Mouse (Mus musculus) hindbrain, embryonic 13.5 days (tissue): ENCODE results near the gene Setd1b. TPM values are rescaled to one million over a fixed set of nuclear protein-coding genes. Genes with fewer than 3 reads are reported as not detected.
A peak's percentile ranks its signal among the peaks of the same experiment; 100 is the strongest.

Experiments
- ATAC-seq: fragments of 200-750 bp; cut with Nextera tagmentation; 2 replicates; pipeline ENCODE4 v1.8.0; 2017; ENCODE audit warnings: moderate TSS enrichment; ENCODE audit not compliant: low FRiP score
- H3K27ac ChIP-seq: fragments of 300-500 bp; sonication (generic); 2 replicates; pipeline ENCODE4 v1.5.1; 2015; ENCODE audit warnings: inconsistent platforms, mild to moderate bottlenecking, moderate library complexity
- H3K27me3 ChIP-seq: fragments of 300-500 bp; sonication (generic); 2 replicates; pipeline ENCODE4 v1.6.1; 2015; ENCODE audit warnings: mild to moderate bottlenecking, inconsistent platforms
- H3K36me3 ChIP-seq: fragments of 300-500 bp; sonication (generic); 2 replicates; pipeline ENCODE4 v1.6.1; 2015; ENCODE audit warnings: mild to moderate bottlenecking, inconsistent platforms
- H3K4me1 ChIP-seq: fragments of 300-500 bp; sonication (generic); replicated peaks from 2 replicates; pipeline ENCODE4 v1.6.1; 2015; ENCODE audit warnings: inconsistent platforms
- H3K4me2 ChIP-seq: fragments of 300-500 bp; sonication (generic); 2 replicates; pipeline ENCODE4 v1.6.1; 2015; ENCODE audit warnings: inconsistent platforms, mild to moderate bottlenecking, moderate library complexity
- H3K4me3 ChIP-seq: fragments of 300-500 bp; sonication (generic); 2 replicates; pipeline ENCODE4 v1.5.1; 2015; ENCODE audit warnings: mild to moderate bottlenecking, inconsistent platforms
- H3K9ac ChIP-seq: fragments of 300-500 bp; sonication (generic); 2 replicates; pipeline ENCODE4 v1.6.1; 2015; ENCODE audit warnings: mild to moderate bottlenecking, inconsistent platforms
- H3K9me3 ChIP-seq: fragments of 300-500 bp; sonication (generic); 2 replicates; pipeline ENCODE4 v1.6.1; 2016; ENCODE audit warnings: inconsistent platforms
- WGBS: fragments of 180-500 bp; shearing (Covaris S2); methylation state at CpG from one replicate; pipeline ENCODE4 v1.1.7; 2015; 5-methylcytosine and 5-hydroxymethylcytosine counted together
- polyA plus RNA-seq: library from polyadenylated mRNA; unstranded; fragments of >200 nt; fragmentation: Nextera tagmentation; extraction: Ambion mirVana; gene quantifications from 2 replicates; pipeline ENCODE4 v1.2.1, GENCODE M21; 2015

The Setd1b gene
- 12.9 and 13.1 TPM in 2 replicates for polyA plus RNA-seq

DNA sequence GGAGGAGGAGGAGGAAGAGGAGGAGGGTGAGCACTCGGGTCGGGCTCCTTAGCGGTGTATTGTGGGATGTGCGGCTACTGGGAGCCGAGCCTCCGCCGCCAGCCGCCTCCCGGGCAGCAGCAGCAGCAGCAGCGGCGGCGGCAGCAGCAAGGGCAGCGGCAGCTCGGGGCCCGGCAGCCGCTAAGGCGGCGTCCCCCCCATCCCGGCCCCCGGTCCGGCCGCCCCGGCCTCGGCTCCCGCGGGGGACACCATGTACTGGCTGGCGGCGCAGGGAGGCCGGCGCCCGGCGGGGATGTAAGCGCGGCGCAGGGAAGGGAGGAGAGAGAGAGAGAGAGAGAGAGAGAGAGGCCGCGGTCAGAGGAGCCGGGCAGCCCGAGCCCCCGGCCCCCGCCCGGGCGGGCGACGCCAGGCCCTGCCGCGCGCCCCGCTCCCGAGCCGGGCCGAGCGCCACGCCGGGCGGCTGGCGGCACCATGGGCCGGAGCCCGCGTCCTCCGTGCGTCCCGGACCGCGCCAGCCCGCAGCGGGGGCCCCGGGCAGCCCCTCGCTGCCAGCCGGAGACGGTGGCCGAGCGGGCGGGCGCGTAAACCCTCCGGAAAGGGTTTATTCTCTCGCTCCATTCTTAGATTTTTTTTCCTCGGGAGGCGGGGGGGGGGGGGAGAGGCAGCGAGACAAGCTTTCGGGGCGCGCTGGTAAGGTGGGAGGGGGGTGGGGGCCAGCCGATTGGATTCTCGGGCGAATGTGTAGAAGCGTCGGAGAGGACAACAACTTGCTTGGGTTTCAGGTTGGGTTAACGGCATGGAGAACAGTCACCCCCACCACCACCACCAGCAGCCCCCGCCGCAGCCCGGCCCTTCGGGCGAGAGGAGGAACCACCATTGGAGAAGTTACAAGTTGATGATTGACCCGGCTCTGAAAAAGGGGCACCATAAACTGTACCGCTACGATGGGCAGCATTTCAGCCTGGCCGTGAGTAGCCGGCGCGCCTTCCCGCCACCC is at the start of gene Setd1b:
Gene Setd1b (plus strand): TSS at position 33 of the 997 bp plus-strand sequence.
- peak within 1 kb of the TSS; percentile 76 for H3K4me3 ChIP-seq
- peaks cover 51% of the 10 kb centered on the region for H3K4me1 ChIP-seq
- no peaks in the 10 kb centered on the region for H3K27me3 ChIP-seq
- H3K4me2 ChIP-seq, result peak within 1 kb of the TSS; percentile 100
- WGBS, result 1% methylated on average over 65 of the region's 103 CpGs
- H3K27ac ChIP-seq, result peak within 1 kb of the TSS; percentile 100
- H3K9ac ChIP-seq, result peak within 1 kb of the TSS; percentile 100
- H3K9me3 ChIP-seq, result no peaks in the 10 kb centered on the region
- no peak for ATAC-seq
- H3K36me3 ChIP-seq, result peaks cover 13% of the 10 kb centered on the region

DNA sequence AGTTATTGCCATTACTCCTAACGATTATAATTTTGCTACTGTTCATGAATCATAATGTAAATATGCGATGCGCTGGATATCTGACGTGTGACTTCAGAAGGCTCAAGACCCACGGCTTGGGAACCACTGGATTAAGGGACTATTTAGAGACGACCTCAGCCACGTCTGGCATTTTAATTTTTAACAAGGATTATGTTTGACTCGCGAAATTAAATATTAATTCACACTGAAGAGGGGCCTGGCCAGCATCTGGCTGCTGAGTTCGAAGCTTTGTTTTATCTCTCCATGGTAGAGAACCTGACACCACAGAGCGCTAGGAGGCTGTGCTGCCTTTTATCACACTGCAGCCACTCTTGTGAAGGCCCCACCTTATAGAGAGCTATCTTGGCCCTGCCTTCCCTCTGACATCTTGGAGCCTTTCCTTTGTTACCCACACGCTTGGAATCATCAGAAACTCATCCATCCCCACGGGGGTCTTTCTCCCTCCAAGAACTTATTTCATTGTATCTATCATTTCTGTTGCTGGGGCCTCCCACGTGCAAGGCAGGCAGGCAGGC is 48.8 kb upstream of the Setd1b start:
- H3K36me3 ChIP-seq, result 0 out of 2 replicates have a peak, but pooled peaks cover 5% of the 10 kb centered on the region
- H3K4me3 ChIP-seq, result no peak overlapping the region
- H3K27ac ChIP-seq, result peak overlapping the region; percentile 5; the same call in 1 of the 2 replicates
- peaks cover 5% of the 10 kb centered on the region; the same call in 1 of the 2 replicates for H3K4me1 ChIP-seq
- H3K9ac ChIP-seq, result no peak overlapping the region
- no peak for ATAC-seq
- no peaks in the 10 kb centered on the region for H3K9me3 ChIP-seq
- H3K4me2 ChIP-seq, result no peak overlapping the region
- WGBS, result 76% methylated on average over 14 of the region's 14 CpGs
- H3K27me3 ChIP-seq, result no peaks in the 10 kb centered on the region

DNA sequence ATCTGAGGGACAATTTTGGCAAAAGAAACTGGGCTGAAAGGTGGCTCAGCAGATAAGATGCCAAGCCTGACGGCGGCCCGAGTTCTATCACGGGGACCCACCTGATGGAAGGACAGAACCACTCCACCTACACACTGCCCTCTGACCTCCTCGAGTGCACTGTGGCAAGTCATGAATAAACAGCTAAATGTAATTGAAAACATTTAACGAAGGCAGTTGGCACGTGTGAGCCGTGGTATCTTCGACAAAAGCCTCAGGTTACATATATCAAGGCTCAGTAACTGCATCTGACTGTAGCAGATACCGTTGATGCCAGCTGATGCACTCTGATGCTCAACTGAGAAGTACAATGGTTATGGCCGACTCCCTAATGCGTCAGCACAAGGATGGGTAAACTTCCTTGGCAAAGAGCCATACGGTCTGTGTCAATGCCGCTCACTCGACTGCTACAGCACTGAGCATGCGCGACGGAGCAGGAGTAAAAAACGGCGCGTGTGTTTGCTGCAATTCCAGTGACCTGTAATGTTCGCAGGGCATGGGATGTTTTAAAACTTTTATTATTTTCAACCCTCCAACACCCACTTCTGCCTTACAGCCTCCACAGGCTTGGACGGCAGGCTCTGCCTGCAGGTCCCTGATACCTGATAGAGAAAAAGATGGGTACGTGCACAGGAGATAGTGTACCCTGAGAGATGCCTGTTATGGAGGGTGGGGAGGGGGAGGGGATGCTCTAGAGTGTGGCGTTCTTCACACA is 47.6 kb upstream of the Setd1b start:
- H3K36me3 ChIP-seq, result peaks cover 7% of the 10 kb centered on the region; the same call in 1 of the 2 replicates
- peaks cover 5% of the 10 kb centered on the region; the same call in 1 of the 2 replicates for H3K4me1 ChIP-seq
- WGBS, result 80% methylated on average over 25 of the region's 25 CpGs
- H3K9ac ChIP-seq, result no peak overlapping the region
- H3K27ac ChIP-seq, result no peak overlapping the region
- H3K27me3 ChIP-seq, result no peaks in the 10 kb centered on the region
- no peak overlapping the region for H3K4me3 ChIP-seq
- 0 out of 2 replicates have a peak, but pooled peaks have one; percentile 43 for ATAC-seq
- H3K4me2 ChIP-seq, result no peak overlapping the region
- H3K9me3 ChIP-seq, result no peaks in the 10 kb centered on the region

DNA sequence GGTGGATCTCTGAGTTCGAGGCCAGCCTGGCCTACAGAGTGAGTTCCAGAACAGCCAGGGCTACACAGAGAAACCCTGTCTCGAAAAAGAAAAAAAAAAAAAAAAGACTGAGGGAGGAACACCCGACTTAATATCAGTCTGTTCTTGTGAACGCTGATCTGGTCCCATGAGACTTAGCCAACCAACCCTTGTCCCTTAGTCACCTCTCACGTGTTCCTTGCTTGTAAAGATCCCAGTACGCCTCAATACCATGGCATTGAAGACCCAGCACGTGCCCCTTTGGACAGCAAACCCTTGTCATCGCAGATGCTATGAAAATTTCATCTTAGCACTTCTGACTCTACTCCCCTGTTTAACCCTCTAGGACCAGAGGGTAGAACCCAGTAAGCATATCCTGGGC is 45.7 kb upstream of the Setd1b start:
- Histone ChIP-seq H3K4me1 (peaks cover 5% of the 10 kb centered on the region; the same call in 1 of the 2 replicates), H3K27me3 (no peaks in the 10 kb centered on the region), H3K9ac (no peak overlapping the region), H3K4me3 (no peak overlapping the region), H3K9me3 (no peaks in the 10 kb centered on the region), H3K4me2 (no peak overlapping the region), H3K27ac (no peak overlapping the region), H3K36me3 (peaks cover 12% of the 10 kb centered on the region)
- no peak for ATAC-seq
- WGBS, result 93% methylated on average over 8 of the region's 8 CpGs

DNA sequence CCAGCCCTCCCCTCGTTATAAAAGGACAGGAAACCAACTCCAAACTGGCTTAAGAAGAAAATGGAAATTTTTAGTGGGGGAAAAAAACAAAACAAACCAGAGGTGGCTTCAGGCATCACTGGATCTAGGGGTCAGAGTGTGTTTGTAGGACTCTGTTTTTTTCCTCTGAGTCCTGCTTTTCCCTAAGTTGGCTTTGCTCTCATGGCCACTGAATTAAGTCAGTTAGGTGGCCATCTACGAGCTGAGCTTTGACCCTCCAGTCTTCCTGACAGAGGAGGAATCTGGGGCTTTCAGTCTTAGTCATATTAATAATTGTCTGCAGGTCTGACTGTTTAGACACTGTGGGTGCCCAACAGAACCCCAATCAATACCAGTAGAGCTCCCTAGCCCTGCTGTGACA is 43.5 kb upstream of the Setd1b start:
- Histone ChIP-seq H3K4me3 (no peak overlapping the region), H3K9me3 (no peaks in the 10 kb centered on the region), H3K4me2 (no peak overlapping the region), H3K27ac (no peak overlapping the region), H3K27me3 (no peaks in the 10 kb centered on the region), H3K4me1 (peaks cover 12% of the 10 kb centered on the region; the same call in 1 of the 2 replicates), H3K9ac (no peak overlapping the region), H3K36me3 (peaks cover 16% of the 10 kb centered on the region)
- no peak for ATAC-seq
- WGBS, result 87% methylated on average over 2 of the region's 2 CpGs

DNA sequence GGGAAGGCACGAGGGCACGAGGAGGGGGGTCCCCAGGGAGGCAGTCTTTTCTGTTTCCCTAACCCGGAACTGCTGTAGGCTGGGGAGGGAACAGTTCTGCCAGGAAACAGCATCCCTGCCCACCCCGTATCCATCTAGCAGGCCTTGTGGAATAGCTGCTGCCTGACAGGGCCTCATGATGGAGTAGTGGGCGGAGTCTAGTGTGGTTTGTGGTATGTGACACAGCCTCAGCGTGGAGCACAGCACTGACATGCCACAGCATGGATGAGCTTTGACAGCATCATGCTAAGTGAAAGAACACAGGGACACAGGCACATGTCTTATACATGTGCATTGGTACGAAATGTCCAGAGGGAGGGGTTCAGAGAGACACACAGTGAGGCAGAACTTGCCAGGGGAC is 39.6 kb upstream of the Setd1b start:
- ATAC-seq, result no peak
- Histone ChIP-seq H3K27ac (no peak overlapping the region), H3K27me3 (no peaks in the 10 kb centered on the region), H3K4me3 (no peak overlapping the region), H3K9ac (no peak overlapping the region), H3K4me2 (no peak overlapping the region), H3K9me3 (no peaks in the 10 kb centered on the region), H3K4me1 (0 out of 2 replicates have a peak, but pooled peaks cover 6% of the 10 kb centered on the region), H3K36me3 (peaks cover 19% of the 10 kb centered on the region)
- 56% methylated on average over 7 of the region's 7 CpGs for WGBS

DNA sequence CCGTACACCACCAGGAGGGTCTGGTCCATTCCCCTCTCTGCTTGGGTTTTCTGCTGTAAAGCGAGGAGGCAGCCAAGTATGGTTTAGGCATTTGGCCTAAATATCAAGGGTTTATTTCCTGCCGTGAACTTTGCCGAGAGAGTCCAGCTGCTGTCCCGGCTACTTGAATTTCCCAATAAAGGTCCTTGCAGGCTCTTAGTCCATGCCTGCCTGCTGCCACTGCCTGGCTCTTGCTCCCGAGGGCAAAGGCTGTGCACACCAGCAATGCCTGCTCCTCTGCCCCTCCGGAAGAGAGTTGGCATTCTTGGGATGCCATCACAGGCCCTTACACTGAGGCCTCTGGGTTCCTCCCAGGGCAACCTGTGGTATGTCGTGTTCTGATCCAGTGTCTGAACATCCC is 38.4 kb upstream of the Setd1b start:
- H3K9ac ChIP-seq, result no peak overlapping the region
- no peaks in the 10 kb centered on the region for H3K9me3 ChIP-seq
- H3K4me2 ChIP-seq, result no peak overlapping the region
- H3K27me3 ChIP-seq, result no peaks in the 10 kb centered on the region
- no peak overlapping the region for H3K4me3 ChIP-seq
- 75% methylated on average over 8 of the region's 8 CpGs for WGBS
- ATAC-seq, result no peak
- H3K27ac ChIP-seq, result no peak overlapping the region
- H3K36me3 ChIP-seq, result peaks cover 19% of the 10 kb centered on the region
- 0 out of 2 replicates have a peak, but pooled peaks cover 6% of the 10 kb centered on the region for H3K4me1 ChIP-seq

DNA sequence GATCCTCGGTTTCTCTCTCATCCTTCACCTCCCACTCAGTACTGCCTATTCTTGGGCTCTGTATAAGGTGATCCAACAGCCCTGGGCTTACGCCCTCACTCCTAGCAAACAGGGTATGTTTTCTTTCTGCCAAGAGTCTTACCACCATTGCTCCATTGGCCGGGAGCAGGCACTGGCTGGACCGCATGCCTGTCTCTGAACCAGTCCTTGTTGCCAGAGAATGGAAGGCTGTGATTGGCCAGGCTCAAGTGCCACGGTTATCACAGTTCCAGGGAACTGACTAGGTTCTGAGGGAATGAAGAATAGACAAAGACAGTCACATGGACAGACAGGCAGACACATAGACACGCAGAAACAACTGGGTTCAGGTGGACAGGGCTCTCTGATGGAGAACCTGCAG is 37.2 kb upstream of the Setd1b start:
- Histone ChIP-seq H3K27ac (no peak overlapping the region), H3K4me3 (no peak overlapping the region), H3K9me3 (no peaks in the 10 kb centered on the region), H3K4me1 (peaks cover 16% of the 10 kb centered on the region), H3K9ac (no peak overlapping the region), H3K27me3 (no peaks in the 10 kb centered on the region), H3K36me3 (peaks cover 13% of the 10 kb centered on the region), H3K4me2 (no peak overlapping the region)
- 81% methylated on average over 6 of the region's 6 CpGs for WGBS
- ATAC-seq, result no peak

DNA sequence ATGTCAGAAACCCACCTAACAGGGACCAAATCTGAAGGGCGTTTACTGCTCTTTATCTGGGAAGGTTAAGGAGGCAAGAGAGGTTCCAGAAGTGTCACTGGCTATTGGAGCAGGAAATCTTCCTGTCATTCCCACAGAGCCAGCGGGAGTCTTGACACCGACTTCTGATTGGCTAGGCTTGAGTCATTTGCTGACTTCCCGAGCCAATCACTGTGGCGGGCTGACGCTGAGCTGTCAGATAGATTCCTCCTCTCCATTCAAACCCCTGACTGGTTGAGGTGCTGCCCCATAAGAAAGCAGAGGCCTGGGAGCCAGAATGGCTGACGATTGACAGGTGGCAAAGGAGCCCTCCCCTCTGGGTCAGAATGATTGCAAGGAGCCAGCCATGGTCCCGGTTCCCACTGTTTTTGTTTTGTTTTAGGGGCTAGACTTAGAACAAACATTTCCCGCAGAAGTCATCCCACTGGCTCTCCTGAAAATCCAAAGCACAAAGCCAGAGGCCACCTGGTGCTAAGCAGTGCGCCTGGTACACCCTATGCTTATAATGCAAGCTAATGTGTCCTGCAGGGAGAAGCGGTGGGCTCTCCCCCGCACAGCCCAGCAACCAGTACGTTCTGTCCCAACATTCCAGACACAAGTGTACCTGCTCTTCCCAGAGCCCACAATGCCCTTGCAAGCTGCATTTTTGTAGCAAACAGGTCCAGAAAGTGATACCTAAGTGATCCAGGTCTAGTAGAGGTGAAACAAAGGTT is 32.4 kb upstream of the Setd1b start:
- ATAC-seq, result 0 out of 2 replicates have a peak, but pooled peaks have one; percentile 65
- H3K4me2 ChIP-seq, result peak overlapping the region; percentile 32
- peaks cover 30% of the 10 kb centered on the region for H3K4me1 ChIP-seq
- H3K27me3 ChIP-seq, result 0 out of 2 replicates have a peak, but pooled peaks cover 4% of the 10 kb centered on the region
- H3K4me3 ChIP-seq, result no peak overlapping the region
- peak overlapping the region; percentile 85 for H3K27ac ChIP-seq
- 28% methylated on average over 13 of the region's 13 CpGs for WGBS
- 0 out of 2 replicates have a peak overlapping the region, but pooled peaks have one; percentile 35 for H3K9ac ChIP-seq
- no peaks in the 10 kb centered on the region for H3K36me3 ChIP-seq
- no peaks in the 10 kb centered on the region for H3K9me3 ChIP-seq

DNA sequence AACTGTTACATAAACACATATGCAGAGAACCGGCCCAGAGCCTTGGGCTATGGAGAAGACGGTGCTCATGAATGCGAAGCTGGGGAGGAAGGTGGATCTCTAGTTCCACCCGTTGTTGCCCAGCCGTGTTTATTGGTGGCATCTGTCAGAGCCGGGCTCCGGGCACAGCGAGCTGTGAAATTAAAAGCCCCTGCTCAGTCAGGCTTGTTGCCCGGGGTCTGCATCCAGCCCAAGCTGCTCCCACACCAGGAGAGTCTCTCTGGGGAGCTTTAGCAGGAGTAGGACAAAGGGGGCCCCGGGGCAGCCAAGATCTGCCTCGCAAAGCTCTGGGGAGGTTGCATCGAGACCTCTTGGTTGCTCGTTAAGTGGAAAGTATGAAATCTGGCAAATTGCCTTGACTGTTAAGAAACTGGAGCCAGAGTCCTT is 31.7 kb upstream of the Setd1b start:
- peak overlapping the region; percentile 35; the same call in 1 of the 2 replicates for H3K9ac ChIP-seq
- 0 out of 2 replicates have a peak, but pooled peaks cover 4% of the 10 kb centered on the region for H3K27me3 ChIP-seq
- peaks cover 33% of the 10 kb centered on the region for H3K4me1 ChIP-seq
- peak; percentile 30; the same call in 1 of the 2 replicates for ATAC-seq
- H3K4me3 ChIP-seq, result no peak overlapping the region
- peak overlapping the region; percentile 85 for H3K27ac ChIP-seq
- 41% methylated on average over 13 of the region's 13 CpGs for WGBS
- H3K9me3 ChIP-seq, result no peaks in the 10 kb centered on the region
- H3K4me2 ChIP-seq, result peak overlapping the region; percentile 32
- H3K36me3 ChIP-seq, result no peaks in the 10 kb centered on the region

DNA sequence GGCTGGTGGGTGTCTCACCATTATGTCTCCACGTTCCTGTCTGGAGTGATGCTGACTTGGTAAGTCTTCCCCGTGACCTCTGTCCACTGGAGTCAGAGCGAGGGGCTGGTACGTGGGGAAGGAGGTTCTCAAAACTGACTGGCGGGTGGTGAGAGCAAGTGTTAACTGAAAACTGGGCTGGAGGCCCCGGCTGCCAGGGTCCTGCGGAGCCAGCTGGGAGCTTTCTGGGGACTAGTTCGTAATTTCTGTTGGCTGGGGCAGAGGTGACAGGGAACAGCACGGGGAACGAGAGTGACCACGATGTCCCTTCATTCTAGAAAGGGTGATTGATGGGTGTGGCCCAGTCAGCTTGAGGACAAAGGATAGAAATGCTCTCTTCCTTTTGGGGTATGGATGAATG is 27.9 kb upstream of the Setd1b start:
- Histone ChIP-seq H3K4me1 (peaks cover 29% of the 10 kb centered on the region), H3K4me3 (no peak overlapping the region), H3K36me3 (peaks cover 2% of the 10 kb centered on the region; the same call in 1 of the 2 replicates), H3K27me3 (0 out of 2 replicates have a peak, but pooled peaks cover 4% of the 10 kb centered on the region), H3K9ac (peak overlapping the region; percentile 14; the same call in 1 of the 2 replicates), H3K27ac (no peak overlapping the region), H3K9me3 (no peaks in the 10 kb centered on the region), H3K4me2 (no peak overlapping the region)
- ATAC-seq, result no peak
- WGBS, result 33% methylated on average over 11 of the region's 11 CpGs
